Mouse (Mus musculus) brain, embryonic 18.5 days (tissue): ENCODE results near the gene Tmem208.

Experiments used
- DNase-seq: peaks from one replicate; pipeline ENCODE4 v3.0.0-alpha.2; 2012; ENCODE audit warnings: low read depth, low spot score

The Tmem208 gene

DNA sequence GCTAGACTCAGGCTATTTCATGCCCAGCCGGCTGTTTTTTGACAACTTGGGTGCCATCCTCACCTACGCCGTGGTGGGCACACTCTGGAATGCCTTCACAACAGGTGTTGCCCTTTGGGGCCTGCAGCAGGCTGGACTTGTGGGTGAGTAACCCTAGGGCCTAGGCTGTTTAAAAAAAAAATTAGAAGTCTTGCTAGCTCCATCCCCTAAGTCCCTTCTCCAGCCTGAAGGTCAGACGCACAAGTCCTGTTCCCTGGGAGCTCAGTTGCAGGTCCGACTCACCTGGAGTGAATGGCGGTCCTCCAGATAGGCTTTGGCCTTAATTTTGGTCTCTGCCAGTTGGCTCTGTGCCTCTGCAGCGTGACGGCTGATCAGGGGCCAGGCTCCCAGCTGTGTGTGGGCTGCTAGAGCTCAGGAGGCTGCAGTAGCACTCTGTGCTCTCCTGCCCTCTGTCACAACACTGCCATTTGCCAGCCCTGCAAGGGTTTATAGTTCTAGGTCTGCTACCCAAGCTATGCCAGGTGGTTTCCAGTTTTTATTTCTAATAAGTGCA is 27.5 kb downstream of the Tmem208 start:
- DNase-seq: no peak

DNA sequence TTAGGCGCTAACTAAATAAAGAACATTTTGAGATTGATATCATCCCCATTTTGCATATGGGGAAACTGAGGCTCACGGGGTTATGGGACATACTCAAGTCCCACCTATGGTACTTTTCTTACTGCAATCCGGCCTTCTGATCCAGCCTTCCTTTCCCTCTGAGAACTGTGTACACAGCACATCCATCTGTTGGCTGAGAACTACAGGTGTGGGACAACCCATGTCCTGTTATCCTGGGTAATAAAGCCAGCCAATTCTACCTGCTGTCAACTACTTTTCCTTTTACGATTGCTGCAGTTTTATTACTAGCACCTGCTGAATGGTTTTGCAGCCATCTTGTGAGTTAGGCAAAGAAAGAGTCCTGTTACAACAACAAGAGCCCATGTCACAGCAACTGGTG is 28.4 kb downstream of the Tmem208 start:
- no peak for DNase-seq

DNA sequence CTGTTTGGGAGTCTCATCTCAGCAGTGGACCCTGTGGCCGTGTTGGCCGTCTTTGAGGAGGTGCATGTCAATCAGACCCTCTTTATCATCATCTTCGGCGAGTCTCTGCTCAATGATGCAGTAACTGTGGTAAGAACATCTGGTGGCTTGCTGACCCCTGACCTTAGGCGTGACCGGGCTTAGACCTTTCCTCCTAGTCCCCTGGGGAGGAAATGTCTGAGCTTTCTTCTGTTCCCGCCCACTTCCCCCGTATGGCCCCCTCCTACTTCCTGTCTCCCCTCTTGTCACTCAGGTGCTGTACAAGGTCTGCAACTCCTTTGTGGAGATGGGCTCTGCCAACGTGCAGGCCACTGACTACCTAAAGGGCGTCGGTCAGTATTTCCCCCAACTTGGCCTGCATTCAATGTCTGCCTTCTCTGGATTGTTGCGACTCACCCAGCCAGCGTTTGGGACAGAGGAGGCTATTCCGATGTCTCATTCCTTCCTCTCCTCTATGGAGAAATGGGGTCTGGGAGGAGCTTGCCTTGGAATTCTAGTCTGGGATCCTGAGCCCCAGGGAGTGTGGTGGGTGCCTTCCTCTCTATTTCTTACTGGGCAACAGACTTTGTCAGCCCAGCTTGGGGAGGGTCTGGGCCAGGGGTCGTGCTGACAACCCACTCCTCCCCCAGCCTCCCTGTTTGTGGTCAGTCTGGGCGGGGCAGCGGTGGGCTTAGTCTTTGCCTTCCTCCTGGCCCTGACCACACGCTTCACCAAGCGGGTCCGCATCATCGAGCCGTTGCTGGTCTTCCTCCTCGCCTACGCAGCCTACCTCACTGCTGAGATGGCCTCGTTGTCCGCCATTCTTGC is 29.2 kb downstream of the Tmem208 start:
- DNase-seq: no peak

DNA sequence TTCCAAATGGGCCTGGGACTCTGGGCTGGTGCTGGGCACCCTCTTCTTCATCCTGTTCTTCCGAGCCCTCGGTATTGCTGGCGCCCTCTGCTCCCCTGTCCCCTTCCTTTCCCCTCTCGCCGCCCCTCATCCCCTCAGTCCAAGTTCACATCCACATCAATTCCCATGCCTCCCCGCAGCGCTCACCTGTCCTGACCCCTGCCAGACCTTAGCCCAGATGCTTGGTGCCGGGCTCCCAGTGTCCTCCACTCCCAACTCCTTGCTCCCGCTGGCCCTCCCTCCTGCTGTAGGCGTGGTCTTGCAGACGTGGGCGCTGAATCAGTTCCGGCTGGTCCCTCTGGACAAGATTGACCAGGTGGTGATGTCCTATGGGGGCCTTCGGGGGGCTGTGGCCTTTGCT is 30.5 kb downstream of the Tmem208 start:
- DNase-seq: no peak

DNA sequence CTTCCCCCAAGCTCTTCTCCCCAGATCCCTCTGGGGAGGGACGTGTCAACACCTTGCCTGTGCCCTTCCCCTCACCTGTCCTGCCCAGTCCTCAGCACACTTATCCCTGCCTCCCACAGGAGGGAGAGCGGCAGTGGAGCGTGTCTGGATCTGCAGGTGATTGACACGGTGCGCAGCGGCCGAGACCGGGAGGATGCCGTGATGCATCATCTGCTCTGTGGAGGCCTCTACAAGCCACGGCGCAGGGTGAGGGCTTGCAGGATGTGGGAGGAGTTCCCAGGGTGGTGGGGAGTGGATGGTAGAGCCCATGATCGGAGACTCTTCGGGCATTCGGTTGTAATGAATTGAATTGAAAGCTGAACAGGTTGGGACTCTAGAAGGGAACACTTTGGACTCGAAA is 33.1 kb downstream of the Tmem208 start:
- no peak for DNase-seq

DNA sequence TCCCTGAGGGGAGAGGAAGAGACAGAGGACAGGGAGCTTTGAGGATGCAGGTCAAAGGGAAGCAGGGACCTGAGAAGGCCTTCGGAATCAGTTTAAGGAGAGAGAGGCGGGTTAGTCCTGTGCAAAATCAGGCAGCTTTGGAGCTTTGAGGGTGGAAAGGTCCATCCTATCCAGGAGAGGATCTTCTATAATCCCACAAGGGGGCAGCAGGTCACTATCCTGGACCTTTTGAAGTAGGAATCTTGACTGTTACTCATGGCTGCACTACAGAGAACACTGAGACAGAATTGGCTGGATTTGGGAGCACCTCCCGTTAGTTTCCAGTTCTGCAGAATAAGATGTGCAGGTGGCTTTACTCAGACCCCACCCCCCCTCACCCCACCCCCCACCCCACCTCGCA is 33.5 kb downstream of the Tmem208 start:
- DNase-seq: no peak

DNA sequence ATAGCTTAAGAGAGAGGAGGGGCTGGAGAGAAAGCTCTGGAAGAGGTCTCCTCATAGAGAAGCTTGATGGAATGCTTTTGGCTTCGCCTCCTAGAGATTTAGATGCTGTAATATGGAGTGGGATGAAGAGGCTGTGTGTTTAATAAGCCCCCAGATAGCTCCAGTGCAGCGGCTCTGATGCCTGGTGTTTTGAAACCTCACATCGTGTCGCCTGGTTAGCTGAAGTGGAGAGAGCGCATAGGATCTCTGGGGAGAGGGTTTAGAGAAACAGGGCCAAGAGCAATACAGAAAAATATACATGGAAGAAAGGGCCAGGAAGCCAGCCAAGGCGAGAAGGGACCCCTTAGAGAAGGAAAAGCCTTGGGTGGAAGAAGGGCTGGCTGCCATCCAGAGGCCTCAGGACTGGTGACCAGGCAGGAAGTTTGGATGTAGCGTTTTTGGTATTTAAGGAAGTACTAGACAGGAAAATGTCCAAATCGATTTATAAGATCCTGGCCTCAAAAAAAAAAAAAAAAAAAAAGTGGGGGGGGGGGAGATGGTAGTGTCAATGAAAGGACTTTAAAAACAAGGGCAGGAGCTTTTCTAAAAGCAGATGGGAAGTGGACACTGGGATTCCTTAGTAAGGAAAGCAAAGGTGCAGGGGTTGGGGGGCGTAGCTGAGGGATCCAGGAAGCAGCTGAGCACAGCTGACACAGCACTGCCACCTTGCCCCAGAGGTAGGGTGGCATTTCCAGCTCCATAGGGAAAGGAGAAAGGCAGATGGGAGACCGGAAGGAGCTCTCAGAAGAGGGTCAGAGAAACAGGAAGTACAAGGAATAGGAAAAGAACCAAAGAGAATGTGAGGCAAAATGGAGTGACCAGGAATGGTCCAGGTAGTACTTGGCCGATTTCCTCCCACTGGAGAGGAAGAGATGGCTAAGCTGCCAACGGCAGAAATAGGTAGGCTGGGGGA is 35.9 kb downstream of the Tmem208 start:
- DNase-seq: no peak

DNA sequence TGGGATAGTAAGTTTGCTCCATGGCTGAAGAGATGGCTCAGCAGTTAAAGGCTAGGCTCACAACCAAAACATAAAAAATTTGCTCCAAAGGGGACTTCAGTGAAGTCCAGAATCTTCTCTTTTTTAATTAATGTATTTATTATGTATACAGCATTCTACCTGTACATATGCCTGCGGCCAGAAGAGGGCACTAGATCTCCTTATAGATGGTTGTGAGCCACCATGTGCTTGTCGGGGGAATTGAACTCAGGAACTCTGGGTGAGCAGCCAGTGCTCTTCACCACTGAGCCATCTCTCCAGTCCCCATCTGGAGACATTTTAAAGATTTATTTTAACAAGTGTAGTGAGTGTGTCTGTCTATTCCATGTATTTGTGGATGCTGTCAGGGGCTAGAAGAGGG is 41.0 kb downstream of the Tmem208 start:
- no peak for DNase-seq

DNA sequence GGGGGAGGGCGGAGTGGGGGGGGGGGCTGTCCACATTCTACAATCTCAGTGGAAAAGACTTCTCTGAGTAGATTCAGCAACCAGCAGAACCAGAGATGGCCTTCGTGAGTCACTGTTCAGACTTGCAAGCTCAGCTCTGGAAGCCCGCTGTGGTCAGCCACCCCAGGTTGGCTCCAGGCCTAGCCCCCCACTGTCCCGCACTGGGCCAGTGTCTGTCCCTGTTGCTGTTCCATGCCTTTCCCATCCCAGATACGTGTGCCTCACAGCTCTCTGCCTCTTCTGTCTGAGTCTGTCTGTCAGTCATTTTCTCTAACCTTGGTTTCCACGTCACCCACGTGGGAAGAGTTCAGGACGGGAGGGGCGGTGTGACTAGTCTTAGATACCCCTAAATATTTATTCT is 46.3 kb downstream of the Tmem208 start:
- no peak for DNase-seq

DNA sequence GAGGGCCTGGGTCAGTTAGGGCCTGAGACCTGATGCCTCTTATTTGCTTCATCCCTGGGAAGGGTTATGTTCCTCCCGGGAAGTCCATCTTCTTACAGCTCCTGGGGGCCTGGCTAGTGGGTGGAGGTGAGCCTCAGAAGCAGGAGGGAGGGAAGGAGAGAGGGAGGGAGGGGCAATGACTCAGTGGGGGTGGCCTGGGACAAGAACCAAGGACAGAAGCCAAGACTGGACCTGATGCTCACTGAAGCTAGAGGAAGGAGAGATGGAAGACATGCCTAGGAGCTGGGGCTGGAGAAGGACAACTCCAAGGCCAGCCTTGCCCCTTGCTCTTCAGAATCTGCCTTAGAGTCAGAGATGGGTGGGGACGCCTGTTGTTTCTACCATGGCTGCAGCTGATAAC is 46.9 kb downstream of the Tmem208 start, which contains the start of gene Plekhg4:
Plekhg4 (plus strand) TSS at position 243 of the 400 bp plus-strand sequence.
- no peak for DNase-seq

DNA sequence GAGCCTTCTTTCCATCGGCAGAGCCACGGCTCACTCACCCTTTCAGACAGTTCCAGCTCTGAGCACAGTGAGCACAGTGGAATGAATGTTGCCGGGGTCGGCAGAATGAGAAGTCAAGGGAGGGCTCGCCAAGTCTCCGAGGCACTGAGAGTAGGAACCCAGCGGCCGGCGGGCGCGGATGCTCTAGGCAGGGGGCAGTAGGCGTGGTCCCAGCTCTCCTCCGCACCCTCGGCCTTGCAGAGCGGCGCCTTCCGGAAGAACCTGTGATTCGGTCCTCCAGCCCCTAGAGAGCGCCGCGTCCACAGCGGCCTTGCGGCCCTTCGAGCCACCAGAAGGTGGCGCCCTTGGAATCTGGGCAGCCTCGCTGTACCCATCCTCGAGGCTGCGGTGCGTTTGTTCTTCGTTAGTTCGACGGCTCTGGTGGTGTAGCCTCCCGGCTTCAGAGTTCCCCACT is 48.4 kb downstream of the Tmem208 start:
- DNase-seq: no peak

DNA sequence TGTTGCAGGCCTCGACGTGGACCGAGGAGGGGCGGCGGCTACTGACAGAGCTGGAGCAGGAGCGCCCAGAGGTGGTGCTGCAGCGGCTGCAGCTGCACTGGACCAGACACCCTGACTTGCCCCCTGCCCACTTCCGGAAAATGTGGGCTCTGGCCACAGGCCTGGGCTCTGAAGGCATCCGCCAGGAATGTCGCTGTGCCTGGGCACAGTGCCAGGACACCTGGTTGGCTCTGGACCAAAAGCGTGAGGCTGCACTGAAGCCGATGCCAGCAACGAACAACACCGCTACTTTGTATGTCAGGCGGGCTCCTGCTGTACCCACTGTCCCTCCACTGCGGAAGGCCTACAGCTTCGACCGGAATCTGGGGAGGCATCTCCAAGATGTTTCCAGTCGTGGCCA is 52.5 kb downstream of the Tmem208 start:
- no peak for DNase-seq

DNA sequence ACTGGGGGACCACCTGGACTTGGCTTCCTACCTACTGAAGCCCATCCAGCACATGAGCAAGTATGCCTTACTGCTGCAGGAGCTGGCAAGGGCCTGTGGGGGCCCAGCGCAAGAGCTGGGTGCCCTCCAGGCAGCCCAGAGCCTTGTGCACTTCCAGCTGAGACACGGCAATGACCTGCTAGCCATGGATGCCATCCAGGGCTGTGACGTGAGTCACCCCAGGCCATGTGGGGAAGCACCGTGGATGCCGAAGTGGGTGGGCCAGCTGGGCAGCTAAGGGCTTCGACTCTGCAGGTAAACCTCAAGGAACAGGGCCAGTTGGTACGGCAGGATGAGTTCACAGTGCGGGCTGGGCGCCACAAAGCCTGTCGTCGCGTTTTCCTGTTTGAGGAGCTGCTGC is 54.2 kb downstream of the Tmem208 start:
- no peak for DNase-seq

DNA sequence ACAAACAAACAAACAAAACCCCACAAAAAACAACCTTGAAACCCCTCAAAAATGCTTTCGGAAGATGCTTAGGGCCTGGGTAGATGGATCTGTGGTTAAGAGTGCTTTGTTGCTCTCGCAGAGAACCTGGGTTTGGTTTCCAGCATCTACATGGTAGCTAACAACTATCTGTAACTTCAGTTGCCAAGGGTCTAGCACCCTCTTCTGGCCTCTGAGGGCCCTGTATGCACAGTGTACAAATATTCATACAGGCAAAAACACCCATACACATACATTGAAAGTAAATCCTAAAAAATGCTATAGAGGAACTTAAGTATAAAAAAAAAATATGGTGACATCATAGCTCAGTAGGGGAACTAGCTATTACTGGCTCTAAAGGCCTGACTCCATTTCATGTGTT is 57.9 kb downstream of the Tmem208 start:
- no peak for DNase-seq
